Mouse (Mus musculus): Measurements from ENCODE around the gene Nr2c2. TPM values are rescaled to one million over a fixed set of nuclear protein-coding genes. Genes with fewer than 3 reads are reported as not detected.

The Nr2c2 gene
- polyA plus RNA-seq, 1 experiment from 2014 or later, result 18.5 TPM

- H3K4me1 ChIP-seq (ENCODE audit: control insufficient read depth, insufficient read depth, low read length), result no peaks in the 10 kb centered on the region
- H3K9me3 ChIP-seq (replicated peaks; ENCODE audit: control insufficient read depth, low read length), result no peaks in the 10 kb centered on the region
- ATAC-seq (replicated peaks; ENCODE audit: insufficient number of reproducible peaks, low FRiP score, low TSS enrichment, low read depth) (no peak), DNase-seq (ENCODE audit: low spot score) (no peak)
- no peaks in the 10 kb centered on the region for H3K36me3 ChIP-seq (replicated peaks; ENCODE audit: control insufficient read depth, insufficient read depth, low read depth, low read length)
- H3K4me3 ChIP-seq (ENCODE audit: low read depth, low read length), result no peak overlapping the region
- 87% methylated on average over 3 of the region's 3 CpGs for whole genome bisulfite sequencing
- H3K27ac ChIP-seq (replicated peaks; ENCODE audit: low read depth, low read length), result no peak overlapping the region
- no peaks in the 10 kb centered on the region for H3K27me3 ChIP-seq (ENCODE audit: control insufficient read depth, insufficient read depth, low read length)
- no peak overlapping the region for H3K9ac ChIP-seq (replicated peaks; ENCODE audit: low read length)
- no peak overlapping the region for H3K4me2 ChIP-seq (ENCODE audit: low read depth, low read length)
These were observed 41.1 kb downstream of the Nr2c2 start for GRCm38 (mm10) chr6:92132021-92132911.

GRCm38 (mm10) chr6:92133617-92134016, 42.4 kb downstream of the Nr2c2 start:
- whole genome bisulfite sequencing, result 95% methylated on average over 2 of the region's 2 CpGs
- Histone ChIP-seq H3K27ac (replicated peaks; ENCODE audit: low read depth, low read length) (no peak overlapping the region), H3K36me3 (replicated peaks; ENCODE audit: control insufficient read depth, insufficient read depth, low read depth, low read length) (no peaks in the 10 kb centered on the region), H3K9me3 (replicated peaks; ENCODE audit: control insufficient read depth, low read length) (no peaks in the 10 kb centered on the region), H3K4me1 (ENCODE audit: control insufficient read depth, insufficient read depth, low read length) (no peaks in the 10 kb centered on the region), H3K4me2 (ENCODE audit: low read depth, low read length) (no peak overlapping the region), H3K27me3 (ENCODE audit: control insufficient read depth, insufficient read depth, low read length) (no peaks in the 10 kb centered on the region), H3K4me3 (ENCODE audit: low read depth, low read length) (no peak overlapping the region), H3K9ac (replicated peaks; ENCODE audit: low read length) (no peak overlapping the region)
- no peak for DNase-seq (ENCODE audit: low spot score)
- no peak for ATAC-seq (replicated peaks; ENCODE audit: insufficient number of reproducible peaks, low FRiP score, low TSS enrichment, low read depth)

- Histone ChIP-seq H3K9me3 (replicated peaks; ENCODE audit: control insufficient read depth, low read length) (no peaks in the 10 kb centered on the region), H3K27ac (replicated peaks; ENCODE audit: low read depth, low read length) (no peak overlapping the region), H3K4me1 (ENCODE audit: control insufficient read depth, insufficient read depth, low read length) (no peaks in the 10 kb centered on the region), H3K4me3 (ENCODE audit: low read depth, low read length) (no peak overlapping the region), H3K9ac (replicated peaks; ENCODE audit: low read length) (no peak overlapping the region), H3K27me3 (ENCODE audit: control insufficient read depth, insufficient read depth, low read length) (no peaks in the 10 kb centered on the region), H3K36me3 (replicated peaks; ENCODE audit: control insufficient read depth, insufficient read depth, low read depth, low read length) (no peaks in the 10 kb centered on the region), H3K4me2 (ENCODE audit: low read depth, low read length) (no peak overlapping the region)
- DNase-seq (ENCODE audit: low spot score) (no peak), ATAC-seq (replicated peaks; ENCODE audit: insufficient number of reproducible peaks, low FRiP score, low TSS enrichment, low read depth) (no peak)
- WGBS, result 79% methylated on average over 2 of the region's 2 CpGs
These were observed 45.2 kb downstream of the Nr2c2 start for GRCm38 (mm10) chr6:92136356-92136755.

GRCm38 (mm10) chr6:92145881-92146280, 54.7 kb downstream of the Nr2c2 start:
- DNase-seq (ENCODE audit: low spot score) (no peak), ATAC-seq (replicated peaks; ENCODE audit: insufficient number of reproducible peaks, low FRiP score, low TSS enrichment, low read depth) (no peak)
- Histone ChIP-seq H3K27ac (replicated peaks; ENCODE audit: low read depth, low read length) (no peak overlapping the region), H3K27me3 (ENCODE audit: control insufficient read depth, insufficient read depth, low read length) (no peaks in the 10 kb centered on the region), H3K36me3 (replicated peaks; ENCODE audit: control insufficient read depth, insufficient read depth, low read depth, low read length) (no peaks in the 10 kb centered on the region; the same call in 1 of the 2 replicates), H3K4me3 (ENCODE audit: low read depth, low read length) (no peak overlapping the region), H3K9me3 (replicated peaks; ENCODE audit: control insufficient read depth, low read length) (no peaks in the 10 kb centered on the region), H3K4me1 (ENCODE audit: control insufficient read depth, insufficient read depth, low read length) (no peaks in the 10 kb centered on the region), H3K4me2 (ENCODE audit: low read depth, low read length) (no peak overlapping the region), H3K9ac (replicated peaks; ENCODE audit: low read length) (no peak overlapping the region)
- 95% methylated on average over 4 of the region's 4 CpGs for WGBS

- Histone ChIP-seq H3K27ac (replicated peaks; ENCODE audit: low read depth, low read length) (no peak overlapping the region), H3K4me3 (ENCODE audit: low read depth, low read length) (no peak overlapping the region), H3K9ac (replicated peaks; ENCODE audit: low read length) (no peak overlapping the region), H3K36me3 (replicated peaks; ENCODE audit: control insufficient read depth, insufficient read depth, low read depth, low read length) (peaks cover 3% of the 10 kb centered on the region), H3K4me2 (ENCODE audit: low read depth, low read length) (no peak overlapping the region), H3K27me3 (ENCODE audit: control insufficient read depth, insufficient read depth, low read length) (no peaks in the 10 kb centered on the region), H3K4me1 (ENCODE audit: control insufficient read depth, insufficient read depth, low read length) (no peaks in the 10 kb centered on the region), H3K9me3 (replicated peaks; ENCODE audit: control insufficient read depth, low read length) (no peaks in the 10 kb centered on the region)
- ATAC-seq (replicated peaks; ENCODE audit: insufficient number of reproducible peaks, low FRiP score, low TSS enrichment, low read depth) (no peak), DNase-seq (ENCODE audit: low spot score) (no peak)
- 95% methylated on average over 1 of the region's 1 CpGs for WGBS
These were observed 62.6 kb downstream of the Nr2c2 start for GRCm38 (mm10) chr6:92153774-92154173.

GRCm38 (mm10) chr6:92158801-92159200, 67.6 kb downstream of the Nr2c2 start:
- H3K27me3 ChIP-seq (ENCODE audit: control insufficient read depth, insufficient read depth, low read length), result no peaks in the 10 kb centered on the region
- no peak overlapping the region for H3K9ac ChIP-seq (replicated peaks; ENCODE audit: low read length)
- ATAC-seq (replicated peaks; ENCODE audit: insufficient number of reproducible peaks, low FRiP score, low TSS enrichment, low read depth) (no peak), DNase-seq (ENCODE audit: low spot score) (no peak)
- H3K27ac ChIP-seq (replicated peaks; ENCODE audit: low read depth, low read length), result no peak overlapping the region
- WGBS, result 86% methylated on average over 3 of the region's 3 CpGs
- no peak overlapping the region for H3K4me3 ChIP-seq (ENCODE audit: low read depth, low read length)
- peaks cover 8% of the 10 kb centered on the region for H3K36me3 ChIP-seq (replicated peaks; ENCODE audit: control insufficient read depth, insufficient read depth, low read depth, low read length)
- no peak overlapping the region for H3K4me2 ChIP-seq (ENCODE audit: low read depth, low read length)
- no peaks in the 10 kb centered on the region for H3K4me1 ChIP-seq (ENCODE audit: control insufficient read depth, insufficient read depth, low read length)
- no peaks in the 10 kb centered on the region for H3K9me3 ChIP-seq (replicated peaks; ENCODE audit: control insufficient read depth, low read length)

GRCm38 (mm10) chr6:92162724-92163123, 71.5 kb downstream of the Nr2c2 start:
- Histone ChIP-seq H3K9ac (replicated peaks; ENCODE audit: low read length) (no peak overlapping the region), H3K27me3 (ENCODE audit: control insufficient read depth, insufficient read depth, low read length) (no peaks in the 10 kb centered on the region), H3K27ac (replicated peaks; ENCODE audit: low read depth, low read length) (no peak overlapping the region), H3K4me2 (ENCODE audit: low read depth, low read length) (no peak overlapping the region), H3K9me3 (replicated peaks; ENCODE audit: control insufficient read depth, low read length) (no peaks in the 10 kb centered on the region), H3K4me1 (ENCODE audit: control insufficient read depth, insufficient read depth, low read length) (no peaks in the 10 kb centered on the region), H3K4me3 (ENCODE audit: low read depth, low read length) (no peak overlapping the region), H3K36me3 (replicated peaks; ENCODE audit: control insufficient read depth, insufficient read depth, low read depth, low read length) (peaks cover 8% of the 10 kb centered on the region)
- no peak for ATAC-seq (replicated peaks; ENCODE audit: insufficient number of reproducible peaks, low FRiP score, low TSS enrichment, low read depth)
- DNase-seq (ENCODE audit: low spot score), result no peak
- WGBS, result 100% methylated on average over 1 of the region's 1 CpGs

GRCm38 (mm10) chr6:92176450-92176849, 85.3 kb downstream of the Nr2c2 start:
- no peak for DNase-seq (ENCODE audit: low spot score)
- no peaks in the 10 kb centered on the region for H3K4me1 ChIP-seq (ENCODE audit: control insufficient read depth, insufficient read depth, low read length)
- H3K4me3 ChIP-seq (ENCODE audit: low read depth, low read length), result no peak overlapping the region
- no peak overlapping the region for H3K4me2 ChIP-seq (ENCODE audit: low read depth, low read length)
- no peaks in the 10 kb centered on the region for H3K9me3 ChIP-seq (replicated peaks; ENCODE audit: control insufficient read depth, low read length)
- peaks cover 11% of the 10 kb centered on the region for H3K36me3 ChIP-seq (replicated peaks; ENCODE audit: control insufficient read depth, insufficient read depth, low read depth, low read length)
- no peak overlapping the region for H3K9ac ChIP-seq (replicated peaks; ENCODE audit: low read length)
- H3K27ac ChIP-seq (replicated peaks; ENCODE audit: low read depth, low read length), result no peak overlapping the region
- ATAC-seq (replicated peaks; ENCODE audit: insufficient number of reproducible peaks, low FRiP score, low TSS enrichment, low read depth), result no peak
- 84% methylated on average over 1 of the region's 1 CpGs for WGBS
- no peaks in the 10 kb centered on the region for H3K27me3 ChIP-seq (ENCODE audit: control insufficient read depth, insufficient read depth, low read length)

All from embryonic facial prominence, embryonic 11.5 days (tissue).